Mouse (Mus musculus) A20 (cell line): ENCODE results near the gene Acbd4.
A peak's percentile ranks its signal among the peaks of the same experiment; 100 is the strongest.

ENCODE experiments used
- DNase-seq: peaks from one replicate; pipeline ENCODE4 v3.0.0-alpha.2; 2011; ENCODE audit warnings: low read depth, low spot score

Gene Acbd4

GRCm38 (mm10) chr11:103141101-103141943, 39.8 kb downstream of the Acbd4 start:
- no peak for DNase-seq

DNA sequence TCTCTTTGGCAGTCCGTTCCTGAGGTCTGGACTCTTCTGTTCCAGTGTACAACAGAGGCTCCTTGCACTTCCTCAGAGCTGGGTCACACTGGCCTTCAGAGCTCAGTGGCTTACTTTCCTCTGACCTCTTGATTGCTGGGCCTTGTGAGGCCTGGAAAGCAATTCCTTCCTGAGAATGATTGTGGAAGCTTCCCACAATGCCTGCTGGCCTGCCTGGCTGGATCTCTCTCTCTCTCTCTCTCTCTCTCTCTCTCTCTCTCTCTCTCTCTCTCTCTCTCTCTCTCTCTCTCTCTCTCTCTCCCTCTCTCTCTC, 40.4 kb downstream of the Acbd4 start:
- DNase-seq = no peak

GRCm38 (mm10) chr11:103142441-103143182, 41.1 kb downstream of the Acbd4 start:
- DNase-seq = no peak

DNA sequence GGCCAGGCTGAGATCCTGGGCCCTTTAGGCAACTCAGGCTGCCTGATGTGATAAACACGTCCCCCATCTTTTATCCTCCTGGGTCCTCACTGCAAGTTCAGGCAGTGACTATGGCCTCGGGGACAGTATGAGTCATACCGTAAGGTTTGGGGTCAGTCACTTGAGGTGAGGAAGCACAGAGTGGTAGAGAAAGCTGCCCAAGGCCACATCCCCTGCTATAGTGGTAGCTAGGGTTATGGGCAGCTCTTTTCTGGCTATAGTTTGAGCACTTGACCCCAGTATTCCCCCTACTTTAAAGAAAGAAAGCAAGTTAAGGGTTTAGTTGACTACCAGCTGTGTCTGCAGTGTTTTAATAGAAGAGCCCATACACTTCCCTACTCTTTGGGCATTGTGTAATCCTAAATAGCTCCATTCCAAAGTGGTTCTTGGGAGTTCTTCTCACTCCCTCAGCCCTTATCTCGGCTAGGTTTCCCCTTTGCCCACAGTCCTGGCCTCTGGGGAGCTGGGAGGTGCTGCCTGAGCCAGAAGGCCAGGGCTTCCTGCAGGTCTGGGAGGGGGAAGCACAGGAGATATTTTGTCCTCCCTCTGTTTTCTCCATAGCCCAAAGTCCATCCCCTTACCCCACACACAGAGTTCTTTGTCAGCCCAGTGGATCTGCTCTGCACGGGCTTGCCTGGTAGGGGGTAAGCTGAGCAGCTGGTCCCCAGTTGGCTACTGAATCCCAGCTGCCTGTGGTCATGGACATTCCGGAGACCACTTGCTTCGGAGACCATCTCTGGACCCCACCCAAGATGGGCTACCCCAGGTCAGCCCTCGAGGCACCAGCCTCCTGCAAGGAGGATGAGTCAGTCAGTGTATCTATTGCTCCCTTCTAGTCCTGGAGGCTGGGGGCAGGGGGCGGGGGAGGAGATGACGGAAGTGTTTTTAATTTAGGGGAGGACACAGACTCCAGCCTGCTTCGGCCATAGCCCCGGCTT, 43.1 kb downstream of the Acbd4 start:
- DNase-seq = no peak

- no peak for DNase-seq
Observed at GRCm38 (mm10) chr11:103146386-103146785, 44.9 kb downstream of the Acbd4 start.

DNA sequence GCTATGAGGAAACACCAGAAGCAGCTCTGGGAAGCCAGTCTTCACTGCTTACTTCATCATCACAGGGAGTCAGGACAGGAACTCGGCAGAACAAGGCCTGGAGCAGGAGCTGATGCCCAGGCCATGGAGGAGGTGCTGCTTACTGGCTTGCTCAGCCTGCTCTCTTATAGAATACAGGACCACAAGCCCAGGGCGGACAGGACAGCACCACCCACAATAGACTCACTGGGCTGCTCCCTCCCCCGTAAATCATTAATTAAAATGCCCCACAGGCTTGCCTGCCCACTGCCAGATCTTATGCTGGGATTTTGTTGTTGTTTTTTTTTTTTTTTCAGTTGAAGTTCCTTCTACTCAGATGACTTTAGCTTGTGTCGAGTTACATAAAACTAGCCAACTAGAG, 46.3 kb downstream of the Acbd4 start:
- no peak for DNase-seq

DNA sequence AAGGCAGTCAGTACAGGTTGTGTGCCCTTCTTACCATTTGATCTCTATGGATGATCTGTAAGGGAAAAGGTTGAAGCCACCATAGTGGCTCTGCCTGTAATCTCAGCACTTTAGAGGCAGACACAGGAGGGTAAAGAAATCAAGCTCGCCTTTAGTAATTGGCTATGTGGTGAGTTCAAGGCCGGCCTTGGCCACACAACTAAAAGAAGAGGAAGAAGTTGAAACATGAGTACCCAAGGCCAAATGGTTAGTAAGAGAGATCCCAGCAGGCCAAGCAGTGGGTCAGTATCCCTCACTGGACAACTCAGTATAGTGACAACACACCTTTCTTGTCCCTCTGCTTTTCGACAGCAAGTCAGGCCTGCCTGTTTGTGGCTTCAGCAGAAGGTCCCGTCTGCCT, 48.3 kb downstream of the Acbd4 start:
- no peak for DNase-seq

GRCm38 (mm10) chr11:103158621-103159478, 57.4 kb downstream of the Acbd4 start:
- peak; percentile 86 for DNase-seq

DNA sequence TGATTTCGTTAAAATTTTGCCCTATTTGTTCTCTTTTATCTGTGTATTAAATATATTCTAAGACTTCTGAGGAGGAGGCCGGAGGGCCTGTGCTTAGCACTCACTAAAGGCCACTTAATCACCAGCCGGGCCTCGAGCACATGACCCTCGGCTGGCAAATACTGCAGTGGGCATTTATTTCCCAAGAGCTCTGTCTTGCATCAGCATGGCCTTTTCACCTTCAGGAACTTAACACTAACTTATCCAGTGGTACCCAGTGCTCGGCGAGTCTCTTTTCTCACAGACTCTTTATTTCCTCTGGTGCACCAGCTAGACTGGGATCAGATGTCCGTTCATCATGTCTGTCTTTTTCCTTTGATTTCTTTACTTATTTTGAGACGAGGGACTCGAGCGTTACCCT, 59.3 kb downstream of the Acbd4 start:
- DNase-seq = no peak

GRCm38 (mm10) chr11:103161449-103161848, 60.0 kb downstream of the Acbd4 start:
- DNase-seq = no peak
